ENCODE assay signal across 16 mouse cellular contexts in genomic region chr1:70902311-70902710, GRCm38 (mm10).
DNase-seq lines count a peak whose midpoint lies in the region; ATAC-seq and TF ChIP-seq lines count a peak whose summit lies in the region.
"Had no signal": no experiment of that assay in that cellular context is flagged by ENCODE, and none has a peak within 500 bp of the region (broad histone marks: within the 10 kb centered on the region; RNA-seq: fewer than 3 reads in every experiment).

No protein-coding gene starts in this region.

- H3K4me2 ChIP-seq in heart, embryonic 13.5 days: no peak overlapping the region
- no peak overlapping the region for H3K4me2 ChIP-seq in intestine, embryonic 15.5 days (replicated peaks)
- no peak overlapping the region for H3K4me2 ChIP-seq in liver, postnatal 0 days (ENCODE audit: low read depth, low read length)
- H3K4me2 ChIP-seq: embryonic facial prominence, embryonic 15.5 days; forebrain, embryonic 13.5 days; lung, embryonic 14.5 days had no signal

- peaks cover 9% of the 10 kb centered on the region for H3K4me1 ChIP-seq in heart, embryonic 13.5 days
- H3K4me1 ChIP-seq in intestine, embryonic 15.5 days (replicated peaks): no peaks in the 10 kb centered on the region
- H3K4me1 ChIP-seq in liver, postnatal 0 days (ENCODE audit: insufficient read depth): no peaks in the 10 kb centered on the region
- H3K4me1 ChIP-seq: embryonic facial prominence, embryonic 15.5 days; forebrain, embryonic 13.5 days had no signal

- ATAC-seq in heart, embryonic 13.5 days (ENCODE audit: extremely low read depth, insufficient number of reproducible peaks, low FRiP score, low TSS enrichment): peak; percentile 70
- peak; percentile 96 for ATAC-seq in intestine, embryonic 15.5 days
- peak; percentile 100 for ATAC-seq in liver, postnatal 0 days
- ATAC-seq: forebrain, embryonic 13.5 days; Patski had no signal

- 9% methylated on average over 3 of the region's 3 CpGs for WGBS in heart, embryonic 13.5 days
- 36% methylated on average over 3 of the region's 3 CpGs for WGBS in intestine, embryonic 15.5 days
- 24% methylated on average over 3 of the region's 3 CpGs for whole genome bisulfite sequencing in liver, postnatal 0 days (ENCODE audit: insufficient replicate concordance)

- no peaks in the 10 kb centered on the region for H3K36me3 ChIP-seq in heart, embryonic 13.5 days
- no peaks in the 10 kb centered on the region for H3K36me3 ChIP-seq in intestine, embryonic 15.5 days
- no peaks in the 10 kb centered on the region for H3K36me3 ChIP-seq in liver, postnatal 0 days (replicated peaks; ENCODE audit: insufficient read depth, low read length)
- H3K36me3 ChIP-seq: embryonic facial prominence, embryonic 15.5 days had no signal

- no peak for TF ChIP-seq CTCF in liver, postnatal 0 days (IDR thresholded peaks at IDR 0.05; ENCODE audit: low read depth)

- no peaks in the 10 kb centered on the region for H3K9me3 ChIP-seq in heart, embryonic 13.5 days
- H3K9me3 ChIP-seq in intestine, embryonic 15.5 days: no peaks in the 10 kb centered on the region
- H3K9me3 ChIP-seq in liver, postnatal 0 days (ENCODE audit: low read length): no peaks in the 10 kb centered on the region
- H3K9me3 ChIP-seq: embryonic facial prominence, embryonic 15.5 days; forebrain, embryonic 13.5 days had no signal

- H3K27ac ChIP-seq in heart, embryonic 13.5 days (replicated peaks): no peak overlapping the region
- H3K27ac ChIP-seq in intestine, embryonic 15.5 days: no peak overlapping the region
- H3K27ac ChIP-seq in liver, postnatal 0 days (ENCODE audit: low read depth): peak overlapping the region; percentile 57; the same call in 1 of the 2 replicates
- H3K27ac ChIP-seq: embryonic facial prominence, embryonic 15.5 days; forebrain, embryonic 13.5 days; gastrocnemius, adult 2 months had no signal

- DNase-seq in heart, adult 9 months (ENCODE audit: low spot score in 2 of 2): no peak
- peak; percentile 22 for DNase-seq in ZHBTc4 (ENCODE audit: low read depth, low spot score)
- peak; percentile 39 for DNase-seq in liver, postnatal 0 days
- DNase-seq in spleen, adult 18-20 months: no peak
- no peak for DNase-seq in layer of hippocampus, adult 18-20 months (ENCODE audit: low spot score in 2 of 2)
- DNase-seq in thymus, postnatal 36 days: no peak
- DNase-seq: cerebellum, adult 9-10 months; gastrocnemius, adult 2 months; kidney, postnatal 14 days; left cerebral cortex, postnatal 4 days; lung, embryonic 14.5 days had no signal

- no peak overlapping the region for H3K9ac ChIP-seq in heart, embryonic 13.5 days
- H3K9ac ChIP-seq in intestine, embryonic 15.5 days: no peak overlapping the region
- H3K9ac ChIP-seq in liver, postnatal 0 days (replicated peaks): no peak overlapping the region
- H3K9ac ChIP-seq: embryonic facial prominence, embryonic 15.5 days; forebrain, embryonic 13.5 days; lung, embryonic 14.5 days had no signal

- H3K27me3 ChIP-seq in heart, embryonic 13.5 days (replicated peaks): no peaks in the 10 kb centered on the region
- no peaks in the 10 kb centered on the region for H3K27me3 ChIP-seq in intestine, embryonic 15.5 days (replicated peaks)
- no peaks in the 10 kb centered on the region for H3K27me3 ChIP-seq in liver, postnatal 0 days (ENCODE audit: insufficient read depth, low read length)
- H3K27me3 ChIP-seq: embryonic facial prominence, embryonic 15.5 days; forebrain, embryonic 13.5 days had no signal

- peak; percentile 99 for TF ChIP-seq EP300 in liver, postnatal 0 days (IDR thresholded peaks at IDR 0.05; ENCODE audit: low read depth)

- H3K4me3 ChIP-seq in heart, embryonic 13.5 days: no peak overlapping the region
- H3K4me3 ChIP-seq in intestine, embryonic 15.5 days (replicated peaks): no peak overlapping the region
- no peak overlapping the region for H3K4me3 ChIP-seq in liver, postnatal 0 days (ENCODE audit: low read depth, low read length)
- H3K4me3 ChIP-seq: embryonic facial prominence, embryonic 15.5 days; forebrain, embryonic 13.5 days; gastrocnemius, adult 2 months had no signal

Comparison
In these comparisons a context has a peak if more than half of its experiments do, and no peak if none do; other contexts are left out.
1. DNase-seq: peak in ZHBTc4 (single experiment) and liver, postnatal 0 days (single experiment); none in heart, adult 9 months (0 of 2), spleen, adult 18-20 months (0 of 2), layer of hippocampus, adult 18-20 months (0 of 2) and thymus, postnatal 36 days (0 of 2).
2. Peak in every context shown above with its lines, with median percentiles within 50 percentile points of each other: ATAC-seq.